Mouse (Mus musculus) forebrain, postnatal 0 days (tissue): ENCODE measurements at regions not wholly inside any gene's neighbourhood (a gene's known extent, or its start where the extent isn't known, plus 50 kb on each side); places are given as distances from the start of the nearest gene placed in this dataset.
A peak's percentile ranks its signal among the peaks of the same experiment; 100 is the strongest.

ENCODE experiments used
- ATAC-seq: fragments of 200-750 bp; cut with Nextera tagmentation; 2 replicates; pipeline ENCODE4 v1.8.0; 2017; ENCODE audit warnings: mild to moderate bottlenecking, moderate library complexity
- DNase-seq: peaks from one replicate; pipeline ENCODE4 v3.0.0-alpha.2; 2015
- H3K27ac ChIP-seq: fragments of 300-500 bp; sonication (generic); 2 replicates; pipeline ENCODE4 v1.5.1; 2014; ENCODE audit warnings: low read depth, mild to moderate bottlenecking, antibody characterized with exemption, low read length, moderate library complexity, mixed read lengths
- H3K27me3 ChIP-seq: fragments of 300-500 bp; sonication (generic); 2 replicates; pipeline ENCODE4 v1.6.1; 2014; ENCODE audit warnings: mild to moderate bottlenecking, low read length, mixed read lengths; ENCODE audit not compliant: insufficient read depth
- H3K36me3 ChIP-seq: fragments of 300-500 bp; sonication (generic); 2 replicates; pipeline ENCODE4 v1.6.1; 2014; ENCODE audit warnings: mild to moderate bottlenecking, moderate library complexity; ENCODE audit not compliant: insufficient read depth
- H3K4me1 ChIP-seq: fragments of 300-500 bp; sonication (generic); 2 replicates; pipeline ENCODE4 v1.6.1; 2014; ENCODE audit warnings: antibody characterized with exemption; ENCODE audit not compliant: insufficient read depth
- H3K4me2 ChIP-seq: fragments of 300-500 bp; sonication (generic); 2 replicates; pipeline ENCODE4 v1.6.1; 2014; ENCODE audit warnings: low read depth, mild to moderate bottlenecking, moderate library complexity
- H3K4me3 ChIP-seq: fragments of 300-500 bp; sonication (generic); 2 replicates; pipeline ENCODE4 v1.5.1; 2014; ENCODE audit warnings: low read depth, low read length, mixed read lengths
- H3K9ac ChIP-seq: fragments of 300-500 bp; sonication (generic); 2 replicates; pipeline ENCODE4 v1.6.1; 2014; ENCODE audit warnings: mild to moderate bottlenecking
- H3K9me3 ChIP-seq: fragments of 300-500 bp; sonication (generic); 2 replicates; pipeline ENCODE4 v1.6.1; 2016; ENCODE audit warnings: low read length
- CTCF ChIP-seq: sonication (generic); IDR thresholded peaks from 2 replicates; pipeline ENCODE4 v1.5.1; 2016; ENCODE audit warnings: antibody characterized with exemption, control low read depth, low read depth
- WGBS: fragments of 180-500 bp; shearing (Covaris S2); extraction: QIAGEN DNeasy Blood & Tissue Kit; methylation state at CpG from one replicate; pipeline ENCODE4 v1.1.7; 2014; 5-methylcytosine and 5-hydroxymethylcytosine counted together

DNA sequence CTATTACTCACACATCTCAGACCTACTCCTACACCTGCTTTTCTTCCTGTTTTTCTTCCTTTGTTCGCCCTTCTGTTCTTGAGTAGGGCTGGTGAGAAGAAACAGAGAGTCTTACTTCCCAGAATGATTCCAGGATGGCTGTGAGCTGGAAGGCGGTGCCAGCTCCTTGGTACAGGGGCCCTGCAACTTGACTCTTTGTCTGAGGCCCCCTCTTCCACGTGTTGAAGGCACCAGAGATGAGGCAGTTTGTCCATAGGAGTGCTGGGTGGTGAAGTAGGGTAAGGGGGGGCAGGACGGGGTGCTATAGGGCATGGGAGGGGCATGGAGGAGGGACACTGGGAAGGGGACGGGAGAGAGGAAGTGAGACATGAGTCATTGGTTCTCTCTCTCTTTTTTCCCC is 60.8 kb downstream of the Dmrta2 start:
- no peak for DNase-seq
- no peak overlapping the region for H3K9ac ChIP-seq
- no peaks in the 10 kb centered on the region for H3K36me3 ChIP-seq
- H3K4me2 ChIP-seq = no peak overlapping the region
- no peaks in the 10 kb centered on the region for H3K9me3 ChIP-seq
- H3K4me3 ChIP-seq = no peak overlapping the region
- 66% methylated on average over 5 of the region's 5 CpGs for WGBS
- no peak overlapping the region for H3K27ac ChIP-seq
- ATAC-seq = no peak
- H3K27me3 ChIP-seq = no peaks in the 10 kb centered on the region
- no peak for TF ChIP-seq CTCF
- H3K4me1 ChIP-seq = no peaks in the 10 kb centered on the region

- 88% methylated on average over 17 of the region's 17 CpGs for WGBS
- no peak for DNase-seq
- no peak for ATAC-seq
- no peak for TF ChIP-seq CTCF
- no peaks in the 10 kb centered on the region for H3K4me1 ChIP-seq
- H3K27me3 ChIP-seq = no peaks in the 10 kb centered on the region
- no peak overlapping the region for H3K27ac ChIP-seq
- H3K36me3 ChIP-seq = no peaks in the 10 kb centered on the region
- no peak overlapping the region for H3K4me2 ChIP-seq
- no peak overlapping the region for H3K9ac ChIP-seq
- H3K4me3 ChIP-seq = no peak overlapping the region
- H3K9me3 ChIP-seq = no peaks in the 10 kb centered on the region
Observed at GRCm38 (mm10) chr4:110044851-110045618, 67.2 kb downstream of the Dmrta2 start.

DNA sequence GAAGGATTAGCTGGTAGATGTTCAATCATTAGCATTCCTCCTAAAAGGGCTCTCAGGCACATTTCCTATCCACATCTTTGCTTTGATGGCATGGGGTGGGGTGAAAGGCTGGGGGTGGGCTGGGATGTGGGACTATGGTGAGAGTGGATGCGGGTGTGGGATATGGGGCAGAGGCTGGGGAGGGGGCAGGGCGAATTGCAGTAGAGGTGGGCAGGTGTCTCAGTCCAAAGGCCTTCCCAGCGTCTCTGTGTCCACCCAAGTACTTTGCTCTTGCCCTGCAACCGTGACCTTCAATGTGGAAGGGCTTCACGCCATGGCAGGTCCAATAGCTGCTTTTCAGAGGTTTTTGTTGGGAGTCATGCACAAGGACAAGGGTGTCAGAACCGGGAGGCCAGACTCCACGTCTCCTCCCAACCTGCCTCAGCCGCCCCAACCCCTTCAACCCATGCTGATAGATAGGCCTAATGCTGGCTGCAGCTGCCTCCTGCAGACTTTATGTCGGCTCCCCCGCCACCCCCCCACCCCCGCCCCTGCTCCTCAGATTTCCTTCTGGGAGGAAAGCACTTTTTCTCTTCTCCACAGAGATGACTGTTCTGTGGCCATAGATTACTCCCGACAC is 67.9 kb downstream of the Dmrta2 start:
- no peaks in the 10 kb centered on the region for H3K36me3 ChIP-seq
- DNase-seq = no peak
- no peaks in the 10 kb centered on the region for H3K9me3 ChIP-seq
- H3K27me3 ChIP-seq = no peaks in the 10 kb centered on the region
- no peak overlapping the region for H3K27ac ChIP-seq
- TF ChIP-seq CTCF = no peak
- WGBS = 84% methylated on average over 12 of the region's 12 CpGs
- ATAC-seq = no peak
- H3K4me1 ChIP-seq = no peaks in the 10 kb centered on the region
- no peak overlapping the region for H3K4me2 ChIP-seq
- no peak overlapping the region for H3K9ac ChIP-seq
- no peak overlapping the region for H3K4me3 ChIP-seq

DNA sequence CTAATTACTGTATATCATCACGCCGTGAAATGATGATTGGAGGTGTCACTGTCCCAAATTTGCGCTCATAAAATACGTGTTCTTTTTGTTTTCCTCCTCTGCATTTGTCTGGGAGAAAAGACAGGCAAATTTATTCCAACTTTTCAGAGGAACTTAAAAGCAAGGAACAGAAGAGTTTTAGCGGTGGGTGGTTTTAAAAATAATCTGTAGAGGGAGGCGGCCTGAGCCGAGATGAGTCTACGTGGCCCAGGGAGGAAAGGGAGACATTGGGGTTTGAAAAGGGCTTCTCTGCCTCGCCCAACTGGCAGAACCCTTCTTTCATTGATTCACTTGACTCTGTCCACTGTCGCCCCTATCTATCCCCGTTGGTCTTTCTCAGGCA is 68.4 kb downstream of the Dmrta2 start:
- TF ChIP-seq CTCF = no peak
- ATAC-seq (no peak), DNase-seq (no peak)
- WGBS = 94% methylated on average over 11 of the region's 11 CpGs
- H3K9ac ChIP-seq = no peak overlapping the region
- no peaks in the 10 kb centered on the region for H3K36me3 ChIP-seq
- H3K27ac ChIP-seq = no peak overlapping the region
- no peaks in the 10 kb centered on the region for H3K9me3 ChIP-seq
- no peak overlapping the region for H3K4me3 ChIP-seq
- H3K27me3 ChIP-seq = no peaks in the 10 kb centered on the region
- no peaks in the 10 kb centered on the region for H3K4me1 ChIP-seq
- no peak overlapping the region for H3K4me2 ChIP-seq

- Histone ChIP-seq H3K4me1 (no peaks in the 10 kb centered on the region), H3K4me2 (peak overlapping the region; percentile 93), H3K9ac (peak overlapping the region; percentile 63), H3K27me3 (no peaks in the 10 kb centered on the region), H3K9me3 (no peaks in the 10 kb centered on the region), H3K27ac (no peak overlapping the region), H3K36me3 (no peaks in the 10 kb centered on the region), H3K4me3 (peak overlapping the region; percentile 50)
- ATAC-seq (peak; percentile 95), DNase-seq (peak; percentile 90)
- 4% methylated on average over 40 of the region's 40 CpGs for WGBS
- TF ChIP-seq CTCF = peak; percentile 99
Observed at GRCm38 (mm10) chr4:110050393-110051280, 72.8 kb downstream of the Dmrta2 start.

GRCm38 (mm10) chr4:110051281-110051665 is 73.4 kb downstream of the Dmrta2 start:
- peak; percentile 45 for DNase-seq

More at GRCm38 (mm10) chr4:110051281-110051665, 73.4 kb downstream of the Dmrta2 start:
- ATAC-seq = peak; percentile 44
- Histone ChIP-seq H3K4me2 (peak overlapping the region; percentile 93), H3K4me1 (no peaks in the 10 kb centered on the region), H3K27me3 (no peaks in the 10 kb centered on the region), H3K9me3 (no peaks in the 10 kb centered on the region), H3K27ac (no peak overlapping the region), H3K4me3 (peak overlapping the region; percentile 50), H3K9ac (peak overlapping the region; percentile 63), H3K36me3 (no peaks in the 10 kb centered on the region)
- WGBS = 14% methylated on average over 12 of the region's 12 CpGs
- TF ChIP-seq CTCF = no peak
